Mouse (Mus musculus) liver, embryonic 14 days (tissue): ENCODE data around the gene Pthlh. TPM values are rescaled to one million over a fixed set of nuclear protein-coding genes. Genes with fewer than 3 reads are reported as not detected.

Experiments used
- polyA plus RNA-seq: library from polyadenylated mRNA; depleted of rRNA; stranded (reverse); fragments of >200 nt; gene quantifications from 2 replicates; pipeline ENCODE4 v1.2.3, GENCODE M21; 2012; rRNA removed

The Pthlh gene
- polyA plus RNA-seq, result 0.03 TPM in 1 of 2 replicates, not detected in the other

DNA sequence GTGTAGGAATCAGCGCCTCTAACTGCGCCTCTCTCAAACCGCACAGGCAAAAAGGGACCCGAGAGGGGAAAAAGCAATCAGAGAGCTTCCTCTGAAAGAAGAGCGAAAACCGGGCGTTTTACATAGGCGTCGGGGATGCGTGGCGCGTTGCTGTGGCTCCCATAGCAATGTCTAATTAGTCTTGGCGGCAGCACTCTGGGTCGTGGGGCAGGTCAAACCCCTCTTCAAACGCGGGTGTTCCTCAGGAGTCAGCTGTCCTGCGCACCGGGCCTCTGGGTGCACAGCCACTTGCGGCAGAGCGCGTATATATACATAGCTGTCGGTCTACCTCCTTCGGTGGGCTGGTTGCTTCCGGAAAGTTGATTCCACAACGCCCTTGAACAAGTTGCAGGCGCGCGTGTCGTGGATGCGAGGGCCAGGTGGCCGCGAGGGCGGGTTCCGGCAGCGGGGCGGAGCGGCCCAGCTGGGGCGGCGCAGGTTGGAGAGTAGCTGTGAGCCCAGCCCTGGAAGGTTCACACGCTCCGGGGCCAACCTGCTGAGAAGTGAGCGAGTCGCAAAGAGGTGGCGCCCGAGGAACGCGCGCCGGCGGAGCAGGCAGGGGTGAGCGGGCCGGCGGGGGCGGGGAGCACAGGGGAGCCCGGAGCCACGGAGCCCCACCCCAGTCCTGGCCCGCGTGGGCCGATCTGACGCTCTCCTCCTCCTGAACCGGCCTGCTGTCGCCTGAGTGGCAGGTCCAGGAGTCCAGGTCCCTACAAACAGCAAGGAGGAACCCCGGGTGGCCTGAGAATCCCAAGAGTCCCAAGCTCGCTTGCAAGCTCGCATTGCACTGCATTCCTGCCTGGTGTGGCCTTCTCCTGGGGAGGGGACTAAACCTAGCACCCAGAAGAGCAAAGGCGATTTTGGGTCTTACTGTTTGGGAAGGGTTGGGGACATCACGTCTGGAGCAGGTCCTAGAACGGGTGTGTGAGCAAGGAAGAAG is at the start of gene Pthlh:
Gene Pthlh (minus strand): TSS at position 597 of the 979 bp plus-strand sequence.

Other genes with a start within 250 kb of the Pthlh start
- gene Rep15, start 231.6 kb downstream of the Pthlh start, polyA plus RNA-seq, result 0.10 and 0.14 TPM in 2 replicates
- 24.0 and 25.8 TPM in 2 replicates for gene Mrps35, start 221.4 kb downstream of the Pthlh start, polyA plus RNA-seq
- not detected in 2 replicates for gene Mansc4, start 177.2 kb downstream of the Pthlh start, polyA plus RNA-seq
- gene Klhl42, start 172.8 kb downstream of the Pthlh start, polyA plus RNA-seq, result 2.0 and 2.4 TPM in 2 replicates
- gene Ccdc91, start 211.6 kb upstream of the Pthlh start, polyA plus RNA-seq, result 3.3 and 3.4 TPM in 2 replicates